Mouse (Mus musculus) C3H10T1/2 (cell line): ENCODE results near the gene Gm13212. TPM values are rescaled to one million over a fixed set of nuclear protein-coding genes. Genes with fewer than 3 reads are reported as not detected.

Experiments used
- polyA plus RNA-seq, 2 experiments: library from polyadenylated mRNA; unstranded; fragments of >200 nt; fragmentation: generic; extraction: Trizol; gene quantifications; one replicate each; pipeline ENCODE4 v1.2.1; 2012; ENCODE audit warnings: missing spikeins in 2 of 2

Gene Gm13212
- under 1 TPM; 0.05 to 0.77 TPM for polyA plus RNA-seq

GRCm38 (mm10) chr4:145585078-145585477 is at the start of gene Gm13212:
Gm13212 (plus strand) TSS chr4:145585166.

DNA sequence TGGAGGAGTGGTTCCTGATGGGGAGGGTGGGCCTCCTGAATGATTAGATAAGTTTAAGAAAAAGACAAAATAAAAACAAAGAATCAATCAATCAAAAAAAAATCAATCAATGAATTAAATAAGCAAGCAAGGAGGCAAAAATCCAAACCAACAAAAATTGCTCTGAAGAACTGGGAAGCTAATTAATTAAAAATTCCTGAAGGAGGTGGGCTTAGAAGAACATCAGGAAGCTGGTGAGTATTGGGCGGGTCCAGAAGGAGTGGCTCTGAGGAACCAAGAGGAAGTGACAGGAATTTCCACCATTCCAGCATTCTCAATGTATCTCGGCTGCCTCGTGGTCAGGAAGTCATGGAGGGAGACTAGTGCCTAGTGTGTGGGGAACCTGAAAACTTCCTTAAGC is 85.4 kb downstream of the Gm13212 start, which contains the start of gene Zfp980:
Zfp980 (plus strand) TSS at position 301 of the 400 bp plus-strand sequence.

Other genes starting within 250 kb of the Gm13212 start
- under 1 TPM in 1 of 2 experiments, not detected in 1; 0.01 TPM for gene Zfp990, start 74.4 kb upstream of the Gm13212 start, polyA plus RNA-seq
- not detected for gene Zfp980, start 85.5 kb downstream of the Gm13212 start, polyA plus RNA-seq